Mouse (Mus musculus): Measurements from ENCODE around the gene Akain1.

The Akain1 gene

GRCm38 (mm10) chr17:69438990-69439491 is at the start of gene Akain1:
Gene Akain1 (plus strand): TSS chr17:69439326.
- peak; percentile 53 for DNase-seq (ENCODE audit: low spot score)

GRCm38 (mm10) chr17:69396147-69397033 is 42.7 kb upstream of the Akain1 start:
- peak; percentile 35 for DNase-seq (ENCODE audit: low spot score)

- no peak for DNase-seq (ENCODE audit: low spot score)
Observed at GRCm38 (mm10) chr17:69397163-69397562, 42.0 kb upstream of the Akain1 start.

GRCm38 (mm10) chr17:69398092-69398491 is 41.0 kb upstream of the Akain1 start:
- no peak for DNase-seq (ENCODE audit: low spot score)

GRCm38 (mm10) chr17:69401146-69401545 is 38.0 kb upstream of the Akain1 start:
- DNase-seq (ENCODE audit: low spot score), result peak; percentile 59

- peak; percentile 24 for DNase-seq (ENCODE audit: low spot score)
Observed at GRCm38 (mm10) chr17:69416163-69416562, 23.0 kb upstream of the Akain1 start.

GRCm38 (mm10) chr17:69416920-69417661 is 22.0 kb upstream of the Akain1 start:
- peak; percentile 92 for DNase-seq (ENCODE audit: low spot score)

- DNase-seq (ENCODE audit: low spot score), result no peak
Observed at GRCm38 (mm10) chr17:69417724-69418373, 21.3 kb upstream of the Akain1 start.

- no peak for DNase-seq (ENCODE audit: low spot score)
Observed at GRCm38 (mm10) chr17:69421592-69421991, 17.5 kb upstream of the Akain1 start.

GRCm38 (mm10) chr17:69437836-69438235 is 1.3 kb upstream of the Akain1 start:
- DNase-seq (ENCODE audit: low spot score), result no peak

GRCm38 (mm10) chr17:69438486-69438885 is 640 bp upstream of the Akain1 start:
- DNase-seq (ENCODE audit: low spot score), result no peak

GRCm38 (mm10) chr17:69439571-69440480 is 700 bp downstream of the Akain1 start:
- no peak for DNase-seq (ENCODE audit: low spot score)

- peak; percentile 7 for DNase-seq (ENCODE audit: low spot score)
Observed at GRCm38 (mm10) chr17:69441041-69441440, 1.9 kb downstream of the Akain1 start.

- no peak for DNase-seq (ENCODE audit: low spot score)
Observed at GRCm38 (mm10) chr17:69448679-69449078, 9.6 kb downstream of the Akain1 start.

- DNase-seq (ENCODE audit: low spot score), result no peak
Observed at GRCm38 (mm10) chr17:69461680-69462079, 22.6 kb downstream of the Akain1 start.

- no peak for DNase-seq (ENCODE audit: low spot score)
Observed at GRCm38 (mm10) chr17:69463037-69463436, 23.9 kb downstream of the Akain1 start.

- DNase-seq (ENCODE audit: low spot score), result no peak
Observed at GRCm38 (mm10) chr17:69471171-69471570, 32.0 kb downstream of the Akain1 start.

GRCm38 (mm10) chr17:69472401-69472800 is 33.3 kb downstream of the Akain1 start:
- DNase-seq (ENCODE audit: low spot score), result no peak

GRCm38 (mm10) chr17:69474084-69474483 is 35.0 kb downstream of the Akain1 start:
- no peak for DNase-seq (ENCODE audit: low spot score)

GRCm38 (mm10) chr17:69475423-69475822 is 36.3 kb downstream of the Akain1 start:
- peak; percentile 42 for DNase-seq (ENCODE audit: low spot score)

GRCm38 (mm10) chr17:69477526-69477925 is 38.4 kb downstream of the Akain1 start:
- DNase-seq (ENCODE audit: low spot score), result no peak
